Comparison of ENCODE assay signal across 7 mouse cellular contexts in the genomic region with DNA sequence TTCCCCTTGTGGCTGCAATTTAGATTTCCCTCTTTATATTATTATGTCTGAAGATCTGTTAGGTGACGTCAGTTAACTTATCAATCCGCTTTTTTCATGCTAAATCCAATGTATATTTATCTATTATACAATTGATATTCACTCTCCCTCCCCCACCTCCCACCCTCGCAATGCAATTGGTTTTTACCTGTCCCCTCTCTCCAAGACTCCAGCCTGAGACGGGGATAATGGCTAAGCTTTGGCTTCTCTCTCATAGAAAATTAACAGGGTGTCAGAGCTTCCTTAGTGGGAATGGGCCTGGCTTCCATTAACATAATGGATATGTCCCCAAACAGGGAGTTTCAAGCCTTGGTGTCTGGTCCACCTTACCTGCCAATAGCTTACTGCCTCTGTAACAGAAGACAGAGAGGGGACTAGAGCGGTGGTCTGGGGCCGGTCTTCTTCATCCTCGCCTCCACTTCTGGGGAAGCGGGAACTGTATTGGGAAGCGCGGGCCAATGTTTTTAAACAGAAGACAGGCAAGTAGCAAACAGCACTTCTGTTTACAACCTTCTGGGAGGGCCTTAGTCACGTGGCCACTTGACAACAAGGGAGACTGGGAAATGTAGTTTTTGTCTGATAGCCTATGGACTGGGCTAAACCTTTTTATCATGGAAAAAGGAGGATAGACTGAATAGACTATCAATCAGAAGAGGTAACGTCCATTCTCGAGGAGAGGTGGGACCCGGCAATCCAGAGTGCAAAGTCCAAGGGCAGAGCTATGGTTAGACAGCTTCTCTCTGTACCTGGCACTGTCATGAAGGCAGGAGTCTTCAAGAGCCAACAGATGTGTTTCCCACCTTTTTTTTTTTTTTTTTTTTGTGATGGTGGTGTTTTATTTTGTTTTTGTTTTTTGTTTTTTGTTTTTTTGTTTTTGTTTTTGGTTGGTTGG.
DNase-seq lines count a peak whose midpoint lies in the region; ATAC-seq lines count a peak whose summit lies in the region.

No protein-coding gene starts in this region.

- no peaks in the 10 kb centered on the region for H3K27me3 ChIP-seq in forebrain, embryonic 16.5 days (replicated peaks; ENCODE audit: control insufficient read depth, insufficient read depth, low read length)
- no peaks in the 10 kb centered on the region for H3K27me3 ChIP-seq in limb, embryonic 13.5 days
- no peaks in the 10 kb centered on the region for H3K27me3 ChIP-seq in midbrain, embryonic 14.5 days (ENCODE audit: control insufficient read depth, insufficient read depth, low read length)

- peak; percentile 94 for ATAC-seq in forebrain, embryonic 16.5 days
- peak; percentile 89; the same call in 1 of the 2 replicates for ATAC-seq in limb, embryonic 13.5 days (ENCODE audit: low FRiP score, low read depth)
- ATAC-seq in midbrain, embryonic 14.5 days (ENCODE audit: low FRiP score, low TSS enrichment): peak; percentile 84; the same call in 1 of the 2 replicates

- H3K9ac ChIP-seq in forebrain, embryonic 16.5 days (replicated peaks; ENCODE audit: low read depth, low read length): peak overlapping the region; percentile 60
- H3K9ac ChIP-seq in limb, embryonic 13.5 days: peak overlapping the region; percentile 62
- peak overlapping the region; percentile 14; the same call in 1 of the 2 replicates for H3K9ac ChIP-seq in midbrain, embryonic 14.5 days (replicated peaks; ENCODE audit: low read length)

- H3K27ac ChIP-seq in forebrain, embryonic 16.5 days (ENCODE audit: low read length): no peak overlapping the region
- H3K27ac ChIP-seq in limb, embryonic 13.5 days: no peak overlapping the region
- no peak overlapping the region for H3K27ac ChIP-seq in midbrain, embryonic 14.5 days (replicated peaks; ENCODE audit: low read depth, low read length)

- H3K9me3 ChIP-seq in forebrain, embryonic 16.5 days (ENCODE audit: control insufficient read depth, low read length): no peaks in the 10 kb centered on the region
- H3K9me3 ChIP-seq in limb, embryonic 13.5 days: no peaks in the 10 kb centered on the region
- no peaks in the 10 kb centered on the region for H3K9me3 ChIP-seq in midbrain, embryonic 14.5 days (ENCODE audit: control insufficient read depth, low read length)

- peak overlapping the region; percentile 67 for H3K4me2 ChIP-seq in forebrain, embryonic 16.5 days (ENCODE audit: low read length)
- H3K4me2 ChIP-seq in limb, embryonic 13.5 days (replicated peaks): peak overlapping the region; percentile 66
- peak overlapping the region; percentile 49 for H3K4me2 ChIP-seq in midbrain, embryonic 14.5 days (ENCODE audit: low read length)

- H3K4me1 ChIP-seq in forebrain, embryonic 16.5 days (replicated peaks; ENCODE audit: control insufficient read depth, insufficient read depth, low read length): 0 out of 2 replicates have a peak, but pooled peaks cover 4% of the 10 kb centered on the region
- H3K4me1 ChIP-seq in limb, embryonic 13.5 days: peaks cover 9% of the 10 kb centered on the region
- H3K4me1 ChIP-seq in midbrain, embryonic 14.5 days (ENCODE audit: control insufficient read depth, insufficient read depth, low read length): no peaks in the 10 kb centered on the region

- H3K36me3 ChIP-seq in forebrain, embryonic 16.5 days (ENCODE audit: control insufficient read depth, insufficient read depth): no peaks in the 10 kb centered on the region
- no peaks in the 10 kb centered on the region for H3K36me3 ChIP-seq in limb, embryonic 13.5 days
- H3K36me3 ChIP-seq in midbrain, embryonic 14.5 days (ENCODE audit: control insufficient read depth, insufficient read depth, low read length): no peaks in the 10 kb centered on the region

- DNase-seq in adrenal gland, adult 2 months: peak; percentile 55
- DNase-seq in cerebellum, adult 18-20 months: peak; percentile 57 to 77
- peak; percentile 54 for DNase-seq in kidney, adult 18-20 months
- peak; percentile 88 for DNase-seq in midbrain, embryonic 14.5 days
- no peak for DNase-seq in thymus, postnatal 25 days

- peak overlapping the region; percentile 51 for H3K4me3 ChIP-seq in forebrain, embryonic 16.5 days (replicated peaks; ENCODE audit: low read length)
- peak overlapping the region; percentile 45 for H3K4me3 ChIP-seq in limb, embryonic 13.5 days
- H3K4me3 ChIP-seq in midbrain, embryonic 14.5 days (replicated peaks; ENCODE audit: low read depth, low read length): peak overlapping the region; percentile 30

- WGBS in forebrain, embryonic 16.5 days: 22% methylated on average over 14 of the region's 14 CpGs
- WGBS in limb, embryonic 13.5 days: 23% methylated on average over 14 of the region's 14 CpGs
- 28% methylated on average over 14 of the region's 14 CpGs for WGBS in midbrain, embryonic 14.5 days
